Mouse (Mus musculus): Measurements from ENCODE around the gene Elavl2.

DNA sequence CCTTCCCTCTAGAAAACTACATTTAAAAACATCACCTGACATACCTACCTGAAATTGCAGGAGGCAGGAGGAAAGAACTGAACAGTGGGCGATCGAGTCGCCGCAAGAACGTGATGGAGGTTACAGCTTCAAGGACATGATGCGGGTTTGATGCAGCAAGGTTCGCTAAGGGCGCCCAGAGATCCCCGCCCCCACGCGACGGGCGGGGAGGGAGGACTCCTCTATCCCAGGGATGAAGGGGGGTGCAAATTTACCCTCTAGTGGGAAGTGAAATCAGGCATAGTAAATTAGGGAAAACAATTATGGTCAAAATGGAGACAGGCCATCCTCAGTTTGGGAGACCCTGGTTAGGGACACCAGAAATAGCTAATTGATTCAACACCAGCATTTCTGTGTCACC, 27.7 kb downstream of the Elavl2 start:
- TF ChIP-seq POLR2A (IDR thresholded peaks at IDR 0.05; ENCODE audit: control insufficient read depth, extremely low read depth, insufficient read depth, low read length, poor library complexity) (no peak), CTCF (IDR thresholded peaks at IDR 0.05; ENCODE audit: borderline replicate concordance, control insufficient read depth, extremely low read depth, insufficient read depth, low read length, poor library complexity) (no peak)
